Mouse (Mus musculus) ES-E14 (cell line): ENCODE measurements around the gene Phf21a.

Experiments used
- CHD2 ChIP-seq: IDR thresholded peaks from 2 replicates; pipeline ENCODE4 v1.6.1; 2014; ENCODE audit warnings: mild to moderate bottlenecking, low read depth, low read length, inconsistent platforms
- MAFK ChIP-seq: IDR thresholded peaks from 2 replicates; pipeline ENCODE4 v1.6.1; 2014; ENCODE audit warnings: mild to moderate bottlenecking, low read depth, low read length, inconsistent platforms; ENCODE audit not compliant: insufficient read depth

GRCm38 (mm10) chr2:92291526-92291925, 198.6 kb downstream of the Phf21a start:
- TF ChIP-seq CHD2, result no peak
- no peak for TF ChIP-seq MAFK
